Mouse (Mus musculus): Measurements from ENCODE around the gene Kazald1.
"Not testable (repeated sequence)": the region's sequence is repeated elsewhere in the genome, so short reads cannot be mapped to it uniquely, and the experiment has no call there.

Kazald1 gene

GRCm38 (mm10) chr19:45074580-45075322 is at the start of gene Kazald1:
TSS of gene Kazald1 (plus strand) at chr19:45075241.
- peak; percentile 98 for DNase-seq

DNA sequence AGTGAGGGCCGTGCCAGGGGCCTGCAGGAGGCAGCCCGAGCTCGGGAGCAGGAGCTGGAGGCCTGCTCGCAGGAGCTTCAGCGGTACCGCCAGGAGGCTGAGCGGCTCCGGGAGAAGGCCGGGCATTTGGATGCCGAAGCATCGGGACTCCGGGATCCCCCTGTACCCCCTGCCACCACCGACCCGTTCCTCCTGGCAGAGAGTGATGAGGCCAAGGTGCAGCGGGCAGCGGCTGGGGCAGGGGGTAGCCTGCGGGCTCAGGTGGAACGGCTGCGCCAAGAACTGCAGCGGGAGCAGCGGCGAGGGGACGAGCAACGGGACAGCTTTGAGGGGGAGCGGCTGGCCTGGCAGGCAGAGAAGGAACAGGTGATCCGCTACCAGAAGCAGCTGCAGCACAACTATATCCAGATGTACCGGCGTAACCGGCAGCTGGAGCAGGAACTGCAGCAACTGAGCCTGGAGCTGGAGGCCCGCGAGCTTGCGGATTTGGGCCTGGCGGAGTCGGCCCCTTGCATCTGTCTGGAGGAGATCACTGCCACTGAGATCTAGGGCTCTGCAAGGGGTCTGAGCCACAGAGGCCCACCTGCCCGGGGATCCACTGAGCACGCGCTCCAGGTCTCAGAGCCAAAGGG is 49.0 kb upstream of the Kazald1 start:
- DNase-seq: no peak

DNA sequence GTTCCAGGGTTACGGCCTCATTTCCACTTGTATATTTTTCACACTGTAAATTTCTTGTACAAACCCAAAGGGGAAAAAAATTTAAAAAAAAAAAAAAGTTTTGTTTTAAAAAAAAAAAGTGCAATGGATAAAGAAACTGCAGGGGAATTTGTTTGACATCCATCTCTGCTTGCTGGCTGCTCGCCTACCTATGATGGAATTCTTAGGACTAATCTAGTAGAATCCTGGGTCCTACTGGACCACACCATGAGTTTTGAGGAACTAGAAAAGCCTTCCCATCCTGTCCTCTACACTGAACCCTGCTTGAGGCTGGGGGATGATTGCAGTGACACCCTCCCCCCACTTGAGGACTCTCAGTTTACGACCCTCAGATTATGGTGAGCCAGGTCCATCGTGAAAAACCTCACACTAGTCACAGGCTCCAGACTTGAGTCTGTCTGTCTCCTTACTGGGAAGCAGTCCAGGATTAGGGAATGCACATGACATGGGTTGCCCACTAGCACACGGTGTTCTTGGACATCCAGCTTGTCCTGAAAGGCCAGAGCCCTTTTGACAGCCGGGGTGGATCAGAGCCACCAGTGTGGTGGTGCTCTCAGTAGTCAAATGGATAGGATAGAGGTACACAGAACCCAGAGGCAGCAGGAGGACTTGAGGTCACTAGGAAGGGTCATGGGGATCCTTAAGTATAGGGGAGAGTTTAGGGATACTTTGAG is 47.9 kb upstream of the Kazald1 start:
- no peak for DNase-seq

GRCm38 (mm10) chr19:45027848-45028247 is 47.2 kb upstream of the Kazald1 start:
- no peak for DNase-seq

- no peak for DNase-seq
These were observed 46.3 kb upstream of the Kazald1 start for GRCm38 (mm10) chr19:45028746-45029145.

DNA sequence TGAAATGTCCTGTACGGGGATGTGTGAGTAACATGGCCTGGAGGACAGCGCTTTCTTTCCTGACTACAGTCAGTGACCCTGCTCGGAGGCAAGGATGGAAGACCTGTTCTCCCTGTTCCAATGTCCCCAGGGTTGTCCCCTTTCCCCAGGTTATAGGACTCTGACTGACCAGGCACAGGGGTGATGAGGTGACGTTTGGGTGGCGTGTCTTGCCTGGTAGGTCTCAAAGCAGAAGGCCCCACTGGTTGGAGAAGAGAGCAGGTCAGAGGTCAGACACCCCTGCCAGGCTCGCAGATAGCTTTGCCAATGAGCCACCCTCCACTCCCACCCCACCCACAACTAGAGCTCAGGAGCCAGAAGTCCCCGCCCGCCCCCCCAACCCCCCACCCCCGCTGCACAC is 45.5 kb upstream of the Kazald1 start:
- no peak for DNase-seq

DNA sequence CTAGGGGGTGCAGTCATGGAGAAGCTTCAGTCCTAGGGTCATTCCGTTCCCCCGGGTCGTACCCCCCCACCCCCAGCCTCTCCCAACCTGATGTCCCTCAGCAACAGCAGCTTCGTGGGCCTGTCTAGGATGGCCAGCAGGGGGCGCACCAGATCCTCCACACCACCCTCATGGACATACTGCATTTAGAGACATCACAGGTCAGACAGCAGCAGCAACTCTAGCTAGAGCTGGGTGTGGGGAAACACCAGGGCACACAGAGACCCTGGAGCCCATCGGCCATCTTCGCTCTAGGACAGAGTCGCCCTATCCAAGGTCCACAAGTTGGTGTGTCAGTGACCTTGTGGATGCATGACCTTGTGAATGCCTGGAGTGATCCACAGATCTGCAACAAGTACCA is 44.9 kb upstream of the Kazald1 start:
- DNase-seq: peak; percentile 78

GRCm38 (mm10) chr19:45030746-45031693 is 44.0 kb upstream of the Kazald1 start:
- DNase-seq: peak; percentile 82

GRCm38 (mm10) chr19:45031780-45032179 is 43.3 kb upstream of the Kazald1 start:
- peak; percentile 83 for DNase-seq

- no peak for DNase-seq
These were observed 42.3 kb upstream of the Kazald1 start for GRCm38 (mm10) chr19:45032570-45033332.

DNA sequence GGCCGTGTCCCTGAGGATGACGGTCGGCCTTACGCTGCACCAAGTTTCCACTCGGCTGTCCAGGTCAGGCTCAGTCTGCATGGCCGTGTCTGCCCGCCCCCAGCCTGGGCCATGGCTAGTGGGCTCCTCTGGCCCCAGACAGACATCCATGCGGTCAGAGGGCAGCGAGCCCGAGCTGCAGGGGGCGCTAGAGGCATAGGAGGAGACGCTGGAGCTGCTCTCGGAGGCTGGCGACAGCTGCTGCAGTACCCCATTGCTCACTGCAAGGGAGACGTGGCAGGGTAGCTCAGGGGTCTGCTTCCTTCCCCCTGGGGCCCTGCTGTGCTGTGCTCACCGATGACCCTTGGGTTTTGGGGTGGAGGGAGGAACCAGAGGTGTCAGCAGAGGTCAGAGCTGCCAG is 38.2 kb upstream of the Kazald1 start:
- peak; percentile 47 for DNase-seq

- not testable (repeated sequence) for DNase-seq
These were observed 36.8 kb upstream of the Kazald1 start for GRCm38 (mm10) chr19:45038198-45038597.

GRCm38 (mm10) chr19:45040214-45040613 is 34.8 kb upstream of the Kazald1 start:
- DNase-seq: no peak

DNA sequence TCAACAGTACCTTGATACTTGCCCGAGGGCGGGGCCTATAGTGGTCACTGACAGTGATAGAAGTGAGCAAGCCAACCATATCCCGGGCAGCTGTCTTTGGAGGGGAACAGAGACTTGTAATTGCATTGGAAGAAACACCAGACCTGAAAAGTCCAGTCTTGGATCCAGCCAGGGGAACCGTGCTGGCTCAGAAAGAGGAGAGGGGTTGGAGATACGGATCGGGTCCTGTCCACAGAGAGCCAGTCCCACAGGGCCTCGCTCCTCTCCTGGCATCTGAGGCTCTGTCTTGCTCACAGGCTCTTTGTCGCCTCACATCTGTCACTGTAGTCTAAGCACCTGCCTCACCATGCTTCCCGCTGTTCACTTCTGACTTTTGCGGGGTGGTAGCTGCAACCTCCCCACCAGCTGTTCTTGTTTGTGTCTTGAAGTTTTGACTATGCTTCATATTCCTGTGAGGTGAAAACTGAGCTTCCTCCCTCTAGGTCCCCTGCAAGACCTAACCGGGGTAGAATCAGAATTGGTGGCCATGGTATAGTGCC is 30.6 kb upstream of the Kazald1 start:
- DNase-seq: no peak

GRCm38 (mm10) chr19:45045236-45045635 is 29.8 kb upstream of the Kazald1 start:
- DNase-seq: no peak

DNA sequence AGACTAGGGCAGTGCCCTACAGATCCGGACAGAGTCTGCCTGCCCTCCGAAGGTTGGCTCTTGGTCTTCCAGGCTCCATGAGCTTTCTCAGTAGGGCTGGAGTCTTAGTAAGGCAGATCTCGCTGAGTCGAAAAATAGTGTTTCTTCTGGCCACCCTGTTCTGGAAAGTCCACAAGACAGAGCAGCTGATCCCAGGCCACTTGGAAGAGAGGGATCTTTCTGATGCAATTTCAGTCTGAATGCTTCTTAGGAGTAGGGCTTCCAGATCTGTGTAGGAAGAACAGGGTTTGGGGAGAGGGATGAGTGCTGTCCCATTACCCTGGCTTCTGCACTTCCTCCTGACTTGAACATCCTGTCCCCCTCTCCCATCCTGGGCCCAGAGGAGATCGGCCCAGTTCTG is 29.4 kb upstream of the Kazald1 start, which contains the start of gene Pdzd7:
TSS of gene Pdzd7 (minus strand) at position 67 of the 400 bp plus-strand sequence.
- no peak for DNase-seq

- DNase-seq: peak; percentile 88
These were observed 28.3 kb upstream of the Kazald1 start for GRCm38 (mm10) chr19:45046523-45047321.

GRCm38 (mm10) chr19:45047417-45047934 is 27.6 kb upstream of the Kazald1 start, which contains the start of gene Sfxn3:
TSS of gene Sfxn3 (plus strand) at chr19:45047503.
- DNase-seq: peak; percentile 91

DNA sequence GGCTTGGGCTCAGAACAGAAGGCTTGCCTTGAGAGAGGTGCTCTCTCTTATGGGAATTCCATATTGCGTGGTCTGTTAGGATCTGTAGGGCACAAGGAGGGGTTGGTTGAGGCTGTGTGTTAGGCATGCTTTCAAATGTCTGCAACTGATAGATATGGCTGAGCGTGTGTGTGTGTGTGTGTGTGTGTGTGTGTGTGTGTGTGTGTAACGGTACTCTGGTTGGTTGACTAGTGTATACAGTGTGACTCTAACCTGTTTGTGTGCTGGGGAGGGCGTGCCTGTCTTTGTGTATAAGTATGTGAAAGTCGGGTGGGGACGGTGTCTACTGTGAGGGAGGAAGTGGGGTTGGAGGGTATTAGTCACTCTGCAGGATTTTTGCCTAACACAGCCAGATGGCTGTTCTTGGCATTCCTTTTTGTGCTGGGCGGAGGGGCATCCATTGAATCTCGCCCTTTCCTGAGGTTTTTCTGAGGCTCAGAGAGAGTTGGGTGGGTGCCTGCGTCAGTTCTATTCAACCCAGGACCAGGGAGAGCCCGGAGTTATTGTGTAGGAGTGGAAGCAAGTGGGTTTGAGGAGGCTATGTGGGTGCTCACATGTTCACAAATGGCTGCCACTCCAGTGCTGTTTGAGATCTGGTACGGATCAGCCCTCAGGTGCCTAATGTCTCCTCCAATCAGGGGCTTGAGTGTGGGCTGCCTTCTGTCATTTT is 27.0 kb upstream of the Kazald1 start:
- no peak for DNase-seq

Measured in kidney, adult 18-20 months (tissue).